Mouse (Mus musculus) liver, adult 2 months (tissue): ENCODE data around the gene Adm2.

Experiments used
- CTCF ChIP-seq: fragments of 200-500 bp; IDR thresholded peaks from 2 replicates; pipeline ENCODE4 v1.5.1; 2011; ENCODE audit warnings: low read depth, low read length, control low read depth
- POLR2A ChIP-seq: fragments of 200-500 bp; IDR thresholded peaks from 2 replicates; pipeline ENCODE4 v1.6.1; 2011; ENCODE audit warnings: low read length, control low read depth; ENCODE audit not compliant: insufficient read depth; ENCODE audit errors: extremely low read depth

GRCm38 (mm10) chr15:89289455-89289854, 33.1 kb upstream of the Adm2 start:
- TF ChIP-seq POLR2A: no peak
- no peak for TF ChIP-seq CTCF
